ENCODE assay signal across 18 mouse cellular contexts in genomic region chr9:73272614-73273013, GRCm38 (mm10).
A peak's percentile ranks its signal among the peaks of the same experiment; 100 is the strongest.
DNase-seq lines count a peak whose midpoint lies in the region; ATAC-seq and TF ChIP-seq lines count a peak whose summit lies in the region.
"Had no signal": no experiment of that assay in that cellular context is flagged by ENCODE, and none has a peak within 500 bp of the region (broad histone marks: within the 10 kb centered on the region; RNA-seq: fewer than 3 reads in every experiment).

No protein-coding gene starts in this region.

- ATAC-seq in erythroblast, adult 5-6 weeks (replicated peaks; ENCODE audit: low FRiP score, poor library complexity, severe bottlenecking) = no peak
- ATAC-seq: forebrain, postnatal 0 days had no signal

- TF ChIP-seq CTCF in layer of hippocampus, adult 2 months (conservative IDR thresholded peaks at IDR 0.05) = no peak

- intact Hi-C loops in left cerebral cortex, postnatal 25 days (cut with DNase I) = loop anchor here (5.0 kb wide), 2 partner anchors 110 to 200 kb away; no protein-coding TSS in a partner anchor

- no peak for DNase-seq in layer of hippocampus, adult 2 months (ENCODE audit: low spot score in 2 of 2)
- DNase-seq in layer of hippocampus, postnatal 25 days (ENCODE audit: extremely low spot score in 1 of 2, low spot score in 1 of 2) = no peak
- peak; percentile 71 for DNase-seq in right cerebral cortex, adult 18-20 months
- no peak for DNase-seq in right cerebral cortex, postnatal 4 days
- DNase-seq in left cerebral cortex, postnatal 25 days (ENCODE audit: low spot score in 2 of 2) = peak; percentile 34 to 88
- no peak for DNase-seq in spleen, postnatal 36 days (ENCODE audit: low spot score in 2 of 2)
- DNase-seq: adrenal gland, adult 2 months; adrenal gland, postnatal 25 days; cerebellum, adult 2 months; cerebellum, postnatal 10 days; embryo, embryonic 11 days; forebrain, postnatal 0 days; gastrocnemius, postnatal 36 days; heart, postnatal 36 days had no signal

- no peak overlapping the region for H3K4me3 ChIP-seq in layer of hippocampus, adult 2 months
- H3K4me3 ChIP-seq: embryonic facial prominence, embryonic 15.5 days; heart, embryonic 13.5 days; hindbrain, embryonic 15.5 days had no signal

- H3K27ac ChIP-seq in layer of hippocampus, adult 2 months = peak overlapping the region; percentile 88
- H3K27ac ChIP-seq: embryonic facial prominence, embryonic 15.5 days; heart, embryonic 13.5 days; hindbrain, embryonic 15.5 days had no signal

Comparison
In these comparisons a context has a peak if more than half of its experiments do, and no peak if none do; other contexts are left out.
1. DNase-seq: peak in right cerebral cortex, adult 18-20 months (single experiment) and left cerebral cortex, postnatal 25 days (2 of 2); none in layer of hippocampus, adult 2 months (0 of 2), layer of hippocampus, postnatal 25 days (0 of 2), right cerebral cortex, postnatal 4 days (single experiment) and spleen, postnatal 36 days (0 of 2).